Comparison of ENCODE assay signal across 23 mouse cellular contexts in the genomic region with DNA sequence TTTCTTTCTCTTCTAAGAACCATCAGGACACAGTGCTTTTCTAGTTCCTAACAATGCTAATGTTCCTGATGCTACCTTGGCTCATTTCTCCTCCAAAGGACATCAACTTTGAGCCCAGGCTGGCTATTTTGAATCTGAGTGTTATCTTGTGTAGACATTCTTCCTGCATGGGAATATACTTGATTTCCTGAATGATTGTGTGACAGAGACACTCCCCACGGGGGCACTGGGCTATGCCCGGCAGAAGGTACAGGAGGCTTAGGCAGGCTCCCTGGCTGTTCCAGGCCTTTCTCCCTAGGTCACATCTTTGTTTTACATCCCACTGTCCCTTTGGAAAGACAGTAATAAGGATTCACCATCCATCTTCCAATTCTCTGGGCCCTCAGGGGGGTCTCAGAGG.
"Had no signal": no experiment of that assay in that cellular context is flagged by ENCODE, and none has a peak within 500 bp of the region (broad histone marks: within the 10 kb centered on the region; RNA-seq: fewer than 3 reads in every experiment).

No protein-coding gene starts in this region.

- H3K4me1 ChIP-seq: heart, embryonic 13.5 days; heart, embryonic 15.5 days; hindbrain, embryonic 13.5 days; limb, embryonic 13.5 days; limb, embryonic 15.5 days had no signal

- H3K4me2 ChIP-seq: heart, embryonic 11.5 days; heart, embryonic 13.5 days; heart, embryonic 15.5 days; hindbrain, embryonic 13.5 days; intestine, embryonic 15.5 days; limb, embryonic 13.5 days; limb, embryonic 15.5 days had no signal

- H3K27ac ChIP-seq: heart, adult 2 months; heart, embryonic 13.5 days; heart, embryonic 15.5 days; hindbrain, embryonic 13.5 days; intestine, embryonic 15.5 days; layer of hippocampus, adult 2 months; left cerebral cortex, adult 2 months; limb, embryonic 13.5 days; limb, embryonic 15.5 days had no signal

- DNase-seq: gastrocnemius, postnatal 14 days; gastrocnemius, postnatal 36 days; heart, adult 11 months; heart, adult 2 months; heart, postnatal 14 days; heart, postnatal 36 days; kidney, adult 18-20 months; kidney, adult 8-10 months; kidney, postnatal 10 days; kidney, postnatal 25 days; kidney, postnatal 4 days; left cerebral cortex, postnatal 4 days had no signal

- H3K27me3 ChIP-seq: heart, embryonic 15.5 days; hindbrain, embryonic 13.5 days; intestine, embryonic 15.5 days; limb, embryonic 13.5 days; limb, embryonic 15.5 days had no signal

- ATAC-seq: hindbrain, embryonic 16.5 days; inflammation-experienced regulatory T-cells, adult 6 months had no signal

- H3K4me3 ChIP-seq: heart, adult 2 months; heart, embryonic 13.5 days; heart, embryonic 15.5 days; hindbrain, embryonic 13.5 days; intestine, embryonic 15.5 days; layer of hippocampus, adult 2 months; left cerebral cortex, adult 2 months; limb, embryonic 13.5 days; limb, embryonic 15.5 days had no signal

- H3K9me3 ChIP-seq: heart, embryonic 15.5 days; hindbrain, embryonic 13.5 days; intestine, embryonic 15.5 days; limb, embryonic 13.5 days; limb, embryonic 15.5 days had no signal

- H3K36me3 ChIP-seq: heart, embryonic 15.5 days; hindbrain, embryonic 13.5 days; intestine, embryonic 15.5 days; limb, embryonic 13.5 days; limb, embryonic 15.5 days had no signal

- H3K9ac ChIP-seq: heart, embryonic 13.5 days; heart, embryonic 15.5 days; hindbrain, embryonic 13.5 days; intestine, embryonic 15.5 days; limb, embryonic 13.5 days; limb, embryonic 15.5 days had no signal
